Mouse (Mus musculus) stomach, embryonic 14.5 days (tissue): ENCODE results near the gene Impdh2. TPM values are rescaled to one million over a fixed set of nuclear protein-coding genes. Genes with fewer than 3 reads are reported as not detected.

ENCODE experiments used
- ATAC-seq: fragments of 200-750 bp; cut with Nextera tagmentation; 2 replicates; pipeline ENCODE4 v1.8.0; 2017; ENCODE audit warnings: low read depth, moderate TSS enrichment; ENCODE audit not compliant: insufficient number of reproducible peaks, insufficient read depth, low FRiP score
- H3K27ac ChIP-seq: fragments of 300-500 bp; sonication (generic); 2 replicates; pipeline ENCODE4 v1.5.1; 2014; ENCODE audit warnings: mild to moderate bottlenecking, low read length, moderate library complexity, mixed read lengths
- H3K27me3 ChIP-seq: fragments of 300-500 bp; sonication (generic); 2 replicates; pipeline ENCODE4 v1.6.1; 2014; ENCODE audit warnings: low read length, control low read depth, mixed read lengths; ENCODE audit not compliant: control insufficient read depth, insufficient read depth
- H3K36me3 ChIP-seq: fragments of 300-500 bp; sonication (generic); 2 replicates; pipeline ENCODE4 v1.6.1; 2014; ENCODE audit warnings: mild to moderate bottlenecking, control low read depth, low read length, moderate library complexity, mixed read lengths; ENCODE audit not compliant: control insufficient read depth, insufficient read depth
- H3K4me1 ChIP-seq: fragments of 300-500 bp; sonication (generic); 2 replicates; pipeline ENCODE4 v1.6.1; 2014; ENCODE audit warnings: low read length, control low read depth, mixed read lengths; ENCODE audit not compliant: control insufficient read depth, insufficient read depth
- H3K4me2 ChIP-seq: fragments of 300-500 bp; sonication (generic); replicated peaks from 2 replicates; pipeline ENCODE4 v1.6.1; 2014; ENCODE audit warnings: low read depth, low read length, control low read depth
- H3K4me3 ChIP-seq: fragments of 300-500 bp; sonication (generic); 2 replicates; pipeline ENCODE4 v1.5.1; 2014; ENCODE audit warnings: low read depth, low read length, control low read depth
- H3K9ac ChIP-seq: fragments of 300-500 bp; sonication (generic); replicated peaks from 2 replicates; pipeline ENCODE4 v1.6.1; 2014; ENCODE audit warnings: low read depth, mild to moderate bottlenecking, control low read depth, low read length, moderate library complexity, mixed read lengths
- H3K9me3 ChIP-seq: fragments of 300-500 bp; sonication (generic); 2 replicates; pipeline ENCODE4 v1.6.1; 2016; ENCODE audit warnings: low read depth, low read length, control low read depth; ENCODE audit not compliant: control insufficient read depth
- WGBS: fragments of 180-500 bp; shearing (Covaris S2); extraction: QIAGEN DNeasy Blood & Tissue Kit; methylation state at CpG from one replicate; pipeline ENCODE4 v1.1.7; 2014; 5-methylcytosine and 5-hydroxymethylcytosine counted together
- polyA plus RNA-seq: library from polyadenylated mRNA; unstranded; fragments of >200 nt; fragmentation: Nextera tagmentation; extraction: Ambion mirVana; gene quantifications from 2 replicates; pipeline ENCODE4 v1.2.1, GENCODE M21; 2014

Gene Impdh2
- polyA plus RNA-seq, 1 experiment from 2014 or later: 193 TPM

- WGBS: 2% methylated on average over 14 of the region's 14 CpGs
- Histone ChIP-seq H3K4me2 (peak overlapping the region; percentile 42), H3K9me3 (no peaks in the 10 kb centered on the region), H3K36me3 (no peaks in the 10 kb centered on the region), H3K4me3 (0 out of 2 replicates have a peak overlapping the region, but pooled peaks have one; percentile 5), H3K27ac (peak overlapping the region; percentile 66; the same call in 1 of the 2 replicates), H3K27me3 (no peaks in the 10 kb centered on the region), H3K4me1 (peaks cover 22% of the 10 kb centered on the region), H3K9ac (no peak overlapping the region)
- ATAC-seq: peak; percentile 93
Measured at GRCm38 (mm10) chr9:108587571-108588180, 27.6 kb downstream of the Impdh2 start.

- Histone ChIP-seq H3K4me2 (no peak overlapping the region), H3K36me3 (no peaks in the 10 kb centered on the region), H3K27ac (no peak overlapping the region), H3K4me1 (peaks cover 22% of the 10 kb centered on the region), H3K4me3 (no peak overlapping the region), H3K27me3 (no peaks in the 10 kb centered on the region), H3K9ac (no peak overlapping the region), H3K9me3 (no peaks in the 10 kb centered on the region)
- ATAC-seq: no peak
- WGBS: 62% methylated on average over 5 of the region's 5 CpGs
Measured at GRCm38 (mm10) chr9:108589229-108589628, 29.1 kb downstream of the Impdh2 start.

GRCm38 (mm10) chr9:108591462-108591861 is 31.4 kb downstream of the Impdh2 start:
- H3K9ac ChIP-seq: no peak overlapping the region
- no peak overlapping the region for H3K4me3 ChIP-seq
- H3K27me3 ChIP-seq: no peaks in the 10 kb centered on the region
- no peaks in the 10 kb centered on the region for H3K36me3 ChIP-seq
- no peak overlapping the region for H3K4me2 ChIP-seq
- no peak overlapping the region for H3K27ac ChIP-seq
- WGBS: 88% methylated on average over 4 of the region's 4 CpGs
- ATAC-seq: no peak
- no peaks in the 10 kb centered on the region for H3K9me3 ChIP-seq
- peaks cover 22% of the 10 kb centered on the region for H3K4me1 ChIP-seq

- no peak overlapping the region for H3K4me2 ChIP-seq
- no peak overlapping the region for H3K4me3 ChIP-seq
- 79% methylated on average over 3 of the region's 3 CpGs for WGBS
- ATAC-seq: no peak
- no peaks in the 10 kb centered on the region for H3K4me1 ChIP-seq
- H3K9ac ChIP-seq: no peak overlapping the region
- no peak overlapping the region for H3K27ac ChIP-seq
- H3K9me3 ChIP-seq: no peaks in the 10 kb centered on the region
- no peaks in the 10 kb centered on the region for H3K27me3 ChIP-seq
- no peaks in the 10 kb centered on the region for H3K36me3 ChIP-seq
Measured at GRCm38 (mm10) chr9:108594354-108594753, 34.3 kb downstream of the Impdh2 start.

- Histone ChIP-seq H3K27me3 (no peaks in the 10 kb centered on the region), H3K36me3 (no peaks in the 10 kb centered on the region), H3K9ac (peak within 1 kb of the TSS; percentile 45; the same call in 1 of the 2 replicates), H3K4me2 (peak within 1 kb of the TSS; percentile 87), H3K4me3 (peak within 1 kb of the TSS; percentile 60), H3K4me1 (no peaks in the 10 kb centered on the region), H3K27ac (no peak within 1 kb of the TSS), H3K9me3 (no peaks in the 10 kb centered on the region)
- ATAC-seq: peak; percentile 86; the same call in 1 of the 2 replicates
- WGBS: 3% methylated on average over 69 of the region's 69 CpGs
Measured at GRCm38 (mm10) chr9:108596998-108597764, 37.1 kb downstream of the Impdh2 start, which contains the start of gene P4htm. Gene P4htm (minus strand): TSS chr9:108597667.

GRCm38 (mm10) chr9:108599021-108599566 is 39.0 kb downstream of the Impdh2 start:
- H3K9me3 ChIP-seq: no peaks in the 10 kb centered on the region
- H3K4me2 ChIP-seq: no peak overlapping the region
- 79% methylated on average over 4 of the region's 4 CpGs for WGBS
- H3K9ac ChIP-seq: no peak overlapping the region
- no peak overlapping the region for H3K4me3 ChIP-seq
- no peaks in the 10 kb centered on the region for H3K4me1 ChIP-seq
- peaks cover 12% of the 10 kb centered on the region for H3K36me3 ChIP-seq
- no peak overlapping the region for H3K27ac ChIP-seq
- no peaks in the 10 kb centered on the region for H3K27me3 ChIP-seq
- ATAC-seq: no peak

- no peaks in the 10 kb centered on the region for H3K4me1 ChIP-seq
- H3K36me3 ChIP-seq: peaks cover 17% of the 10 kb centered on the region
- H3K27me3 ChIP-seq: no peaks in the 10 kb centered on the region
- 38% methylated on average over 2 of the region's 2 CpGs for WGBS
- H3K4me3 ChIP-seq: no peak overlapping the region
- H3K4me2 ChIP-seq: no peak overlapping the region
- H3K9ac ChIP-seq: no peak overlapping the region
- no peaks in the 10 kb centered on the region for H3K9me3 ChIP-seq
- no peak for ATAC-seq
- H3K27ac ChIP-seq: no peak overlapping the region
Measured at GRCm38 (mm10) chr9:108600011-108600410, 39.9 kb downstream of the Impdh2 start.

- Histone ChIP-seq H3K9me3 (no peaks in the 10 kb centered on the region), H3K27ac (no peak overlapping the region), H3K4me2 (no peak overlapping the region), H3K9ac (no peak overlapping the region), H3K4me3 (no peak overlapping the region), H3K27me3 (no peaks in the 10 kb centered on the region), H3K4me1 (no peaks in the 10 kb centered on the region), H3K36me3 (peaks cover 33% of the 10 kb centered on the region)
- WGBS: 67% methylated on average over 4 of the region's 4 CpGs
- no peak for ATAC-seq
Measured at GRCm38 (mm10) chr9:108601986-108602385, 41.9 kb downstream of the Impdh2 start.
